Mouse (Mus musculus): ENCODE measurements around the gene Opcml.

GRCm38 (mm10) chr9:28800100-28800499 lies 1009.5 kb downstream of the Opcml start:
- TF ChIP-seq CTCF (IDR thresholded peaks at IDR 0.05; ENCODE audit: control insufficient read depth, insufficient read depth, low read length) (no peak), POLR2A (IDR thresholded peaks at IDR 0.05; ENCODE audit: borderline replicate concordance, control insufficient read depth, low read depth, low read length) (no peak)
